Mouse (Mus musculus): ENCODE data around the gene Dnajb13. TPM values are rescaled to one million over a fixed set of nuclear protein-coding genes. Genes with fewer than 3 reads are reported as not detected.
"Not testable (repeated sequence)": the region's sequence is repeated elsewhere in the genome, so short reads cannot be mapped to it uniquely, and the experiment has no call there.

The Dnajb13 gene
- total RNA-seq, 2 experiments from 2014 or later, result 0.39 to 0.51 TPM

- peak overlapping the region; percentile 79 for H3K27ac ChIP-seq
- peak overlapping the region; percentile 51 for H3K4me3 ChIP-seq
- DNase-seq (ENCODE audit: low spot score in 2 of 2), result no peak
- TF ChIP-seq CTCF (conservative IDR thresholded peaks at IDR 0.05), result no peak
Measured at GRCm38 (mm10) chr7:100493484-100494414, 21.0 kb downstream of the Dnajb13 start.

- TF ChIP-seq CTCF (conservative IDR thresholded peaks at IDR 0.05), result no peak
- H3K27ac ChIP-seq, result peak within 1 kb of the TSS; percentile 79
- H3K4me3 ChIP-seq, result peak within 1 kb of the TSS; percentile 51
- DNase-seq (ENCODE audit: low spot score in 2 of 2), result peak; percentile 40 to 57
Measured at GRCm38 (mm10) chr7:100493117-100493483, 21.7 kb downstream of the Dnajb13 start, which contains the start of gene Ucp2. Gene Ucp2 (plus strand): TSS chr7:100493337.

GRCm38 (mm10) chr7:100492391-100493116 is 22.2 kb downstream of the Dnajb13 start:
- Histone ChIP-seq H3K4me3 (peak overlapping the region; percentile 51), H3K27ac (peak overlapping the region; percentile 79)
- DNase-seq (ENCODE audit: low spot score in 2 of 2), result no peak
- no peak for TF ChIP-seq CTCF (conservative IDR thresholded peaks at IDR 0.05)

GRCm38 (mm10) chr7:100488474-100489048 is 26.2 kb downstream of the Dnajb13 start:
- no peak for DNase-seq (ENCODE audit: low spot score in 2 of 2)
- H3K4me3 ChIP-seq, result no peak overlapping the region
- H3K27ac ChIP-seq, result no peak overlapping the region
- TF ChIP-seq CTCF (conservative IDR thresholded peaks at IDR 0.05), result no peak

- DNase-seq (ENCODE audit: low spot score in 2 of 2), result no peak
- H3K4me3 ChIP-seq, result no peak overlapping the region
- TF ChIP-seq CTCF (conservative IDR thresholded peaks at IDR 0.05), result no peak
- no peak overlapping the region for H3K27ac ChIP-seq
Measured at GRCm38 (mm10) chr7:100487301-100487700, 27.5 kb downstream of the Dnajb13 start.

GRCm38 (mm10) chr7:100484493-100484892 is 30.3 kb downstream of the Dnajb13 start:
- Histone ChIP-seq H3K4me3 (no peak overlapping the region), H3K27ac (no peak overlapping the region)
- DNase-seq (ENCODE audit: low spot score in 2 of 2), result no peak
- no peak for TF ChIP-seq CTCF (conservative IDR thresholded peaks at IDR 0.05)

GRCm38 (mm10) chr7:100482046-100482445 is 32.7 kb downstream of the Dnajb13 start:
- not testable (repeated sequence) for DNase-seq (ENCODE audit: low spot score in 2 of 2); H3K4me3 ChIP-seq; H3K27ac ChIP-seq

GRCm38 (mm10) chr7:100480175-100480574 is 34.6 kb downstream of the Dnajb13 start:
- H3K4me3 ChIP-seq, result no peak overlapping the region
- DNase-seq (ENCODE audit: low spot score in 2 of 2), result no peak
- TF ChIP-seq CTCF (conservative IDR thresholded peaks at IDR 0.05), result no peak
- no peak overlapping the region for H3K27ac ChIP-seq

GRCm38 (mm10) chr7:100479823-100480164 is 35.0 kb downstream of the Dnajb13 start:
- no peak for DNase-seq (ENCODE audit: low spot score in 2 of 2)

GRCm38 (mm10) chr7:100479100-100479822 is 35.5 kb downstream of the Dnajb13 start:
- TF ChIP-seq CTCF (conservative IDR thresholded peaks at IDR 0.05), result no peak
- H3K27ac ChIP-seq, result no peak overlapping the region
- DNase-seq (ENCODE audit: low spot score in 2 of 2), result no peak
- no peak overlapping the region for H3K4me3 ChIP-seq

More at GRCm38 (mm10) chr7:100479823-100480164, 35.0 kb downstream of the Dnajb13 start:
- H3K4me3 ChIP-seq, result no peak overlapping the region
- no peak overlapping the region for H3K27ac ChIP-seq
- TF ChIP-seq CTCF (conservative IDR thresholded peaks at IDR 0.05), result no peak

GRCm38 (mm10) chr7:100474680-100475079 is 40.1 kb downstream of the Dnajb13 start:
- DNase-seq (ENCODE audit: low spot score in 2 of 2), result no peak
- H3K27ac ChIP-seq, result no peak overlapping the region
- no peak for TF ChIP-seq CTCF (conservative IDR thresholded peaks at IDR 0.05)
- no peak overlapping the region for H3K4me3 ChIP-seq

- no peak for DNase-seq (ENCODE audit: low spot score in 2 of 2)
- Histone ChIP-seq H3K4me3 (no peak overlapping the region), H3K27ac (no peak overlapping the region)
Measured at GRCm38 (mm10) chr7:100473846-100474454, 40.8 kb downstream of the Dnajb13 start.

More at GRCm38 (mm10) chr7:100473846-100474454, 40.8 kb downstream of the Dnajb13 start:
- no peak for TF ChIP-seq CTCF (conservative IDR thresholded peaks at IDR 0.05)
